Comparison of ENCODE assay signal across 10 mouse cellular contexts in the genomic region with DNA sequence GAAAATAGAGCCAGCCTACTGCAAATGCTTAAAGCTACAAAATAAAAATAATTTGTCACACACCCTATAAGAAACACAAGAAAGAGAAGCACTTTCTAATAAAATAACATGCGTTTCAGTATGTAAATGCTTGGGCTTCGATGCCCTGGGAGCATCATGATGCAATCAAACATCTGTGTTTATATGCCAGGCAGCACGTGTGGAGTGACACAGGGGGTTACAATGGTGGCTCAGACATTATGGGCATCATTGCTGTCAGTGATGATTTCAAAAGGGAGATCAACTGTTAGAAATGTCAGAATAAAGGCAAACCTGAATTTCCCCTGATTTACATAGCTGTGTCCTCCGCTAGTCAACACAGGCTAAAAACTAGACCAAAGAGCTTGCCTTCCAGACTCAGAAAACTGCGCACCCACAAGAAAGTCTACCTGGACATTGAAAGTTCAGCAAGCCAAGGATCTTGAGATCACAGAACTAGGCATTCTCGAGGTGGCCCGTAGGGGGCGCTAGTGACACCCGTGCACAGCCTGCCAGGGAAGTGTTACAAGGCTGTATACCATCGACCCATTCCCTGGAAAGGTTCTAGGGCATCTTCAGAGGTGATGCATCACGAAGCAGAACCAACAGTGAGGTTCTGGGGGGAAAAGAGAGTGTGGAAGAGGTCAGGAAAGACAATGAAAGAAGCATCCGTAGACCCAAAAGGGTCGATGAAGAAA. TPM values are rescaled to one million over a fixed set of nuclear protein-coding genes. Genes with fewer than 3 reads are reported as not detected.
DNase-seq lines count a peak whose midpoint lies in the region; TF ChIP-seq lines count a peak whose summit lies in the region.
"Had no signal": no experiment of that assay in that cellular context is flagged by ENCODE, and none has a peak within 500 bp of the region (broad histone marks: within the 10 kb centered on the region; RNA-seq: fewer than 3 reads in every experiment).

No protein-coding gene starts in this region.

- no peak overlapping the region for H3K4me3 ChIP-seq in gastrocnemius, adult 2 months
- H3K4me3 ChIP-seq: liver, embryonic 15.5 days had no signal

- TF ChIP-seq CTCF in gastrocnemius, adult 2 months (IDR thresholded peaks at IDR 0.05), result peak; percentile 86

- no peak overlapping the region for H3K27ac ChIP-seq in gastrocnemius, adult 2 months
- H3K27ac ChIP-seq: liver, embryonic 15.5 days had no signal

- intact Hi-C loops in gastrocnemius, adult 2 months (cut with DNase I), result no loop called here

- DNase-seq in gastrocnemius, adult 2 months, result peak; percentile 69
- no peak for DNase-seq in gastrocnemius, postnatal 25 days
- DNase-seq in ovary, postnatal 36 days (ENCODE audit: low spot score), result peak; percentile 24
- DNase-seq in ovary, postnatal 14 days (ENCODE audit: low spot score), result no peak
- DNase-seq in cerebellum, postnatal 36 days, result peak; percentile 61 to 71
- DNase-seq in retina, postnatal 1 day, result peak; percentile 33
- no peak for DNase-seq in ovary, adult 18-20 months (ENCODE audit: low spot score)
- no peak for DNase-seq in left cerebral cortex, adult 9 months (ENCODE audit: low spot score in 2 of 2)

RNA-seq across cellular contexts. Expression of gene Aipl1, which starts 35.0 kb away (rescaled TPM):
- total RNA-seq in gastrocnemius, adult 2 months (2021), result not detected
- total RNA-seq in gastrocnemius, postnatal 25 days (2021), result not detected
- total RNA-seq: gastrocnemius, adult 8-10 months had no signal

RNA-seq across cellular contexts. Expression of gene Pimreg, which starts 39.5 kb away (rescaled TPM):
- not detected for total RNA-seq in gastrocnemius, adult 2 months (2021)
- under 1 TPM; 0.64 to 0.70 TPM for total RNA-seq in gastrocnemius, postnatal 25 days (2021)
- total RNA-seq: gastrocnemius, adult 8-10 months had no signal

Comparison
In these comparisons a context has a peak if more than half of its experiments do, and no peak if none do; other contexts are left out.
1. DNase-seq: peak in gastrocnemius, adult 2 months (single experiment), ovary, postnatal 36 days (single experiment), cerebellum, postnatal 36 days (2 of 2) and retina, postnatal 1 day (single experiment); none in gastrocnemius, postnatal 25 days (single experiment), ovary, postnatal 14 days (single experiment), ovary, adult 18-20 months (single experiment) and left cerebral cortex, adult 9 months (0 of 2).